Mouse (Mus musculus) gastrocnemius, postnatal 36 days (tissue): ENCODE data around the gene Prdm4. TPM values are rescaled to one million over a fixed set of nuclear protein-coding genes. Genes with fewer than 3 reads are reported as not detected.

ENCODE experiments used
- DNase-seq, 2 experiments: peaks; one replicate each; pipeline ENCODE4 v3.0.0; 2022
- intact Hi-C: fragments of 180-260 bp; cut with DNase I; formaldehyde crosslinking; loops from one replicate; pipeline ENCODE4 v1.15.1; 2025
- total RNA-seq, 2 experiments: library from RNA; stranded (reverse); gene quantifications; 2 replicates each; pipeline ENCODE4 v1.2.3; 2021

Gene Prdm4
- total RNA-seq, 2 experiments from 2014 or later = 13.4 to 13.6 TPM

GRCm38 (mm10) chr10:85873861-85874544 lies 42.9 kb downstream of the Prdm4 start:
- intact Hi-C loops = no loop called here
- DNase-seq = no peak

- DNase-seq = no peak
- intact Hi-C loops = no loop called here
Observed at GRCm38 (mm10) chr10:85872479-85872773, 44.5 kb downstream of the Prdm4 start.

GRCm38 (mm10) chr10:85871698-85872478 lies 45.1 kb downstream of the Prdm4 start:
- peak; percentile 84 to 89 for DNase-seq
- intact Hi-C loops = no loop called here

- no peak for DNase-seq
- intact Hi-C loops = no loop called here
Observed at GRCm38 (mm10) chr10:85846105-85846862, 70.7 kb downstream of the Prdm4 start.

Other genes starting within 250 kb of the Prdm4 start
- 10 to 100 TPM; 12.2 to 17.8 TPM for gene Pwp1, start 87.6 kb downstream of the Prdm4 start, total RNA-seq
- not detected for gene Ascl4, start 10.5 kb upstream of the Prdm4 start, total RNA-seq
- 10 to 100 TPM; 41.1 to 46.4 TPM for gene Rtcb, start 40.7 kb upstream of the Prdm4 start, total RNA-seq
- not detected for gene Bpifc, start 94.8 kb upstream of the Prdm4 start, total RNA-seq
- gene Fbxo7, start 104.8 kb upstream of the Prdm4 start, total RNA-seq = 1 to 10 TPM; 7.9 to 9.4 TPM